Mouse (Mus musculus): Measurements from ENCODE around the gene Rpl23.
A peak's percentile ranks its signal among the peaks of the same experiment; 100 is the strongest.

Gene Rpl23

GRCm38 (mm10) chr11:97813746-97814515 lies 31.7 kb upstream of the Rpl23 start:
- no peak for DNase-seq (ENCODE audit: low spot score in 2 of 2)

- no peak for DNase-seq (ENCODE audit: low spot score in 2 of 2)
These were observed 30.8 kb upstream of the Rpl23 start for GRCm38 (mm10) chr11:97813085-97813484.

GRCm38 (mm10) chr11:97812491-97812921 lies 30.3 kb upstream of the Rpl23 start:
- DNase-seq (ENCODE audit: low spot score in 2 of 2) = peak in 1 of 2 experiments; percentile 47

GRCm38 (mm10) chr11:97811569-97812362 lies 29.5 kb upstream of the Rpl23 start:
- no peak for DNase-seq (ENCODE audit: low spot score in 2 of 2)

GRCm38 (mm10) chr11:97810970-97811369 lies 28.7 kb upstream of the Rpl23 start:
- DNase-seq (ENCODE audit: low spot score in 2 of 2) = no peak

GRCm38 (mm10) chr11:97810356-97810755 lies 28.1 kb upstream of the Rpl23 start:
- DNase-seq (ENCODE audit: low spot score in 2 of 2) = no peak

GRCm38 (mm10) chr11:97809235-97810121 lies 27.2 kb upstream of the Rpl23 start:
- DNase-seq (ENCODE audit: low spot score in 2 of 2) = no peak

GRCm38 (mm10) chr11:97808621-97809234 lies 26.5 kb upstream of the Rpl23 start:
- no peak for DNase-seq (ENCODE audit: low spot score in 2 of 2)

- DNase-seq (ENCODE audit: low spot score in 2 of 2) = no peak
These were observed 25.9 kb upstream of the Rpl23 start for GRCm38 (mm10) chr11:97808093-97808492.

- no peak for DNase-seq (ENCODE audit: low spot score in 2 of 2)
These were observed 25.4 kb upstream of the Rpl23 start for GRCm38 (mm10) chr11:97807626-97808025.

GRCm38 (mm10) chr11:97806613-97806964 lies 24.4 kb upstream of the Rpl23 start:
- DNase-seq (ENCODE audit: low spot score in 2 of 2) = no peak

GRCm38 (mm10) chr11:97805662-97806612 lies 23.7 kb upstream of the Rpl23 start:
- DNase-seq (ENCODE audit: low spot score in 2 of 2) = no peak

- DNase-seq (ENCODE audit: low spot score in 2 of 2) = no peak
These were observed 22.8 kb upstream of the Rpl23 start for GRCm38 (mm10) chr11:97804841-97805661.

GRCm38 (mm10) chr11:97803847-97804246 lies 21.6 kb upstream of the Rpl23 start:
- no peak for DNase-seq (ENCODE audit: low spot score in 2 of 2)

- DNase-seq (ENCODE audit: low spot score in 2 of 2) = no peak
These were observed 20.3 kb upstream of the Rpl23 start for GRCm38 (mm10) chr11:97802495-97802894.

GRCm38 (mm10) chr11:97802194-97802470 lies 19.9 kb upstream of the Rpl23 start:
- DNase-seq (ENCODE audit: low spot score in 2 of 2) = no peak

- peak; percentile 64 to 69 for DNase-seq (ENCODE audit: low spot score in 2 of 2)
These were observed 19.4 kb upstream of the Rpl23 start for GRCm38 (mm10) chr11:97801409-97802193.

GRCm38 (mm10) chr11:97800691-97801408 lies 18.6 kb upstream of the Rpl23 start:
- no peak for DNase-seq (ENCODE audit: low spot score in 2 of 2)
